Mouse (Mus musculus): Measurements from ENCODE around the gene Was. TPM values are rescaled to one million over a fixed set of nuclear protein-coding genes. Genes with fewer than 3 reads are reported as not detected.

Gene Was
- 0.16 TPM in 1 of 2 replicates, not detected in the other for polyA plus RNA-seq (2014; fragmentation: Nextera tagmentation; extraction: Ambion mirVana)

- DNase-seq, result no peak
- Histone ChIP-seq H3K4me1 (ENCODE audit: control insufficient read depth, insufficient read depth, low read length) (no peaks in the 10 kb centered on the region), H3K9me3 (ENCODE audit: control insufficient read depth, low read length) (no peaks in the 10 kb centered on the region), H3K36me3 (ENCODE audit: control insufficient read depth, insufficient read depth, low read length) (no peaks in the 10 kb centered on the region), H3K4me2 (ENCODE audit: low read length) (no peak within 1 kb of the TSS), H3K27me3 (ENCODE audit: control insufficient read depth, insufficient read depth, low read length) (no peaks in the 10 kb centered on the region), H3K4me3 (replicated peaks; ENCODE audit: low read depth, low read length) (no peak within 1 kb of the TSS), H3K9ac (replicated peaks; ENCODE audit: low read length) (no peak within 1 kb of the TSS), H3K27ac (replicated peaks; ENCODE audit: low read depth, low read length) (no peak within 1 kb of the TSS)
- 83% methylated on average over 14 of the region's 14 CpGs for whole genome bisulfite sequencing
- ATAC-seq (ENCODE audit: low FRiP score, low TSS enrichment), result no peak
Measured at GRCm38 (mm10) chrX:8090346-8090953, at the start of gene Was. Gene Was (minus strand): TSS chrX:8090498.

DNA sequence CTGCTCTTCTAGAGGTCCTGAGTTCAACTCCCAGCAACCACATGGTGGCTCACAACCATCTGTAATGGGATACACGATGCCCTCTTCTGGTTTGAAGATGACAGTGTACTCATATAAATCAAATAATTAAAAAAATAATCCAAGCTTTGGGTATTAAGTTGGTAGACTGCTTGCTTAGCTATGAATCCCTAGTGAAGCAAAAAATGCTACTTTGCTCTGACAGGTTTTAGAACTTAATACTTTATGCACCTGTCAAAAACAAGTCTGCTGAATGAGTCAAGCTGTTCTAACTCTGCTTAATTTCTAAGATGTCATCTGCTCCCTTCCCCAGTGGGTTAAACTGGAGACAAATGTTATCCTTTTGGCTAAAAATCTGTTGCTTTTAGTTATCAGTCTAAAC, 49.2 kb upstream of the Was start:
- no peaks in the 10 kb centered on the region for H3K9me3 ChIP-seq (ENCODE audit: control insufficient read depth, low read length)
- peaks cover 43% of the 10 kb centered on the region for H3K36me3 ChIP-seq (ENCODE audit: control insufficient read depth, insufficient read depth, low read length)
- ATAC-seq (ENCODE audit: low FRiP score, low TSS enrichment) (no peak), DNase-seq (no peak)
- no peak overlapping the region for H3K4me2 ChIP-seq (ENCODE audit: low read length)
- WGBS, result 57% methylated on average over 1 of the region's 1 CpGs
- no peaks in the 10 kb centered on the region for H3K27me3 ChIP-seq (ENCODE audit: control insufficient read depth, insufficient read depth, low read length)
- no peak overlapping the region for H3K9ac ChIP-seq (replicated peaks; ENCODE audit: low read length)
- peaks cover 5% of the 10 kb centered on the region; the same call in 1 of the 2 replicates for H3K4me1 ChIP-seq (ENCODE audit: control insufficient read depth, insufficient read depth, low read length)
- H3K4me3 ChIP-seq (replicated peaks; ENCODE audit: low read depth, low read length), result no peak overlapping the region
- H3K27ac ChIP-seq (replicated peaks; ENCODE audit: low read depth, low read length), result no peak overlapping the region

GRCm38 (mm10) chrX:8135886-8136285, 45.6 kb upstream of the Was start:
- Histone ChIP-seq H3K9ac (replicated peaks; ENCODE audit: low read length) (no peak overlapping the region), H3K36me3 (ENCODE audit: control insufficient read depth, insufficient read depth, low read length) (peaks cover 15% of the 10 kb centered on the region), H3K9me3 (ENCODE audit: control insufficient read depth, low read length) (no peaks in the 10 kb centered on the region), H3K4me1 (ENCODE audit: control insufficient read depth, insufficient read depth, low read length) (no peaks in the 10 kb centered on the region), H3K4me3 (replicated peaks; ENCODE audit: low read depth, low read length) (no peak overlapping the region), H3K4me2 (ENCODE audit: low read length) (no peak overlapping the region), H3K27ac (replicated peaks; ENCODE audit: low read depth, low read length) (no peak overlapping the region), H3K27me3 (ENCODE audit: control insufficient read depth, insufficient read depth, low read length) (no peaks in the 10 kb centered on the region)
- ATAC-seq (ENCODE audit: low FRiP score, low TSS enrichment), result no peak
- 60% methylated on average over 2 of the region's 2 CpGs for WGBS
- DNase-seq, result no peak

- Histone ChIP-seq H3K36me3 (ENCODE audit: control insufficient read depth, insufficient read depth, low read length) (peaks cover 17% of the 10 kb centered on the region), H3K4me2 (ENCODE audit: low read length) (peak within 1 kb of the TSS; percentile 51), H3K4me3 (replicated peaks; ENCODE audit: low read depth, low read length) (peak within 1 kb of the TSS; percentile 47), H3K9me3 (ENCODE audit: control insufficient read depth, low read length) (no peaks in the 10 kb centered on the region), H3K27ac (replicated peaks; ENCODE audit: low read depth, low read length) (peak within 1 kb of the TSS; percentile 91), H3K9ac (replicated peaks; ENCODE audit: low read length) (peak within 1 kb of the TSS; percentile 59; the same call in 1 of the 2 replicates), H3K4me1 (ENCODE audit: control insufficient read depth, insufficient read depth, low read length) (no peaks in the 10 kb centered on the region), H3K27me3 (ENCODE audit: control insufficient read depth, insufficient read depth, low read length) (no peaks in the 10 kb centered on the region)
- ATAC-seq (ENCODE audit: low FRiP score, low TSS enrichment), result peak; percentile 87
- DNase-seq, result peak; percentile 93
- 18% methylated on average over 39 of the region's 40 CpGs for WGBS
Measured at GRCm38 (mm10) chrX:8132017-8132976, 42.0 kb upstream of the Was start, which contains the start of gene Wdr13. Gene Wdr13 (minus strand): TSS chrX:8132892.

GRCm38 (mm10) chrX:8131393-8131792, 41.1 kb upstream of the Was start:
- no peak overlapping the region for H3K9ac ChIP-seq (replicated peaks; ENCODE audit: low read length)
- peak overlapping the region; percentile 47 for H3K4me3 ChIP-seq (replicated peaks; ENCODE audit: low read depth, low read length)
- no peak overlapping the region for H3K27ac ChIP-seq (replicated peaks; ENCODE audit: low read depth, low read length)
- no peak for DNase-seq
- peaks cover 20% of the 10 kb centered on the region for H3K36me3 ChIP-seq (ENCODE audit: control insufficient read depth, insufficient read depth, low read length)
- no peaks in the 10 kb centered on the region for H3K27me3 ChIP-seq (ENCODE audit: control insufficient read depth, insufficient read depth, low read length)
- peak overlapping the region; percentile 51 for H3K4me2 ChIP-seq (ENCODE audit: low read length)
- no peaks in the 10 kb centered on the region for H3K9me3 ChIP-seq (ENCODE audit: control insufficient read depth, low read length)
- no peak for ATAC-seq (ENCODE audit: low FRiP score, low TSS enrichment)
- WGBS, result 89% methylated on average over 17 of the region's 17 CpGs
- H3K4me1 ChIP-seq (ENCODE audit: control insufficient read depth, insufficient read depth, low read length), result no peaks in the 10 kb centered on the region

DNA sequence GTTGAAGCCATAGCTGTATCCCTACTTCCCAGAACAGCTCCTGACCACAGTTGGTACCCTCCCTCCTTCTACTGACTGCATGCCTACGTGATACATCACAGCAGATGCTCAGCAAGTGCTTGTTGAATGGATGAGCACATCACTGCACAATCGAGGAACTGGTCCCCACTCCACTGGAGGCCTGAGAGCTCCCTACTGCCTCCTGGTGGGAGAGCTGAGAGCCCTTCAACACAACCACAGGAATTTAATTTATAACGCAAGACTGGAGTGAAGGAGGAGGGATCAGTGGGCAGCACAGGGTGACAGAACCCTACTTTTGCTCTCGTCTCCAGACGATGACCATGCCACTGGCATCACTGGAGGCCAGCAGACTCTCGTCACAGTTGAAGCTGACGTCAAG, 34.9 kb upstream of the Was start:
- Histone ChIP-seq H3K4me3 (replicated peaks; ENCODE audit: low read depth, low read length) (no peak overlapping the region), H3K4me2 (ENCODE audit: low read length) (no peak overlapping the region), H3K36me3 (ENCODE audit: control insufficient read depth, insufficient read depth, low read length) (peaks cover 47% of the 10 kb centered on the region), H3K27me3 (ENCODE audit: control insufficient read depth, insufficient read depth, low read length) (no peaks in the 10 kb centered on the region), H3K9ac (replicated peaks; ENCODE audit: low read length) (no peak overlapping the region), H3K27ac (replicated peaks; ENCODE audit: low read depth, low read length) (no peak overlapping the region), H3K9me3 (ENCODE audit: control insufficient read depth, low read length) (no peaks in the 10 kb centered on the region), H3K4me1 (ENCODE audit: control insufficient read depth, insufficient read depth, low read length) (no peaks in the 10 kb centered on the region)
- no peak for DNase-seq
- ATAC-seq (ENCODE audit: low FRiP score, low TSS enrichment), result no peak
- WGBS, result 82% methylated on average over 7 of the region's 7 CpGs

- Histone ChIP-seq H3K4me3 (replicated peaks; ENCODE audit: low read depth, low read length) (no peak overlapping the region), H3K9me3 (ENCODE audit: control insufficient read depth, low read length) (no peaks in the 10 kb centered on the region), H3K9ac (replicated peaks; ENCODE audit: low read length) (no peak overlapping the region), H3K27ac (replicated peaks; ENCODE audit: low read depth, low read length) (no peak overlapping the region), H3K4me1 (ENCODE audit: control insufficient read depth, insufficient read depth, low read length) (no peaks in the 10 kb centered on the region), H3K36me3 (ENCODE audit: control insufficient read depth, insufficient read depth, low read length) (peaks cover 40% of the 10 kb centered on the region), H3K27me3 (ENCODE audit: control insufficient read depth, insufficient read depth, low read length) (no peaks in the 10 kb centered on the region), H3K4me2 (ENCODE audit: low read length) (no peak overlapping the region)
- ATAC-seq (ENCODE audit: low FRiP score, low TSS enrichment) (no peak), DNase-seq (no peak)
- 88% methylated on average over 6 of the region's 6 CpGs for WGBS
Measured at GRCm38 (mm10) chrX:8123821-8124470, 33.6 kb upstream of the Was start.

DNA sequence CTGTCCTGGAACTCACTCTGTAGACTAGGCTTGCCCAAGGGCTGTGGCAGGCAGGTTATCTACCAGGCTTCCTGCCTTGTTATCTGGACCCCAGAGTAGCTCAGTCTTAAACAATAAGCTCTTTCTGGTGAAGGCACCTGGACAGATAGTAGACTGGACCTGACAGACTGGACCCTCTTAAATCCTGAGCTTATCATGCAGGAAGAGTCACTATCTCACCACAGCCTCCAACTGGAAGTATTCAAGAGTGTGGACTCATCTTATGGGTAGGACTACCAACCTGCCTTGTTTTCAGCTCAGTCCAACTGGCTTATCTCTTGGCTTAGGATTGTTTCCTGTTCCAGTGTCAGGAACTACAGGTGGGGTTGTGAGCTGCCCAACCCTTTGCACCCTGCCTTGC, 27.0 kb upstream of the Was start:
- no peak for ATAC-seq (ENCODE audit: low FRiP score, low TSS enrichment)
- Histone ChIP-seq H3K4me1 (ENCODE audit: control insufficient read depth, insufficient read depth, low read length) (no peaks in the 10 kb centered on the region), H3K27me3 (ENCODE audit: control insufficient read depth, insufficient read depth, low read length) (no peaks in the 10 kb centered on the region), H3K4me3 (replicated peaks; ENCODE audit: low read depth, low read length) (no peak overlapping the region), H3K27ac (replicated peaks; ENCODE audit: low read depth, low read length) (no peak overlapping the region), H3K9ac (replicated peaks; ENCODE audit: low read length) (no peak overlapping the region), H3K36me3 (ENCODE audit: control insufficient read depth, insufficient read depth, low read length) (no peaks in the 10 kb centered on the region), H3K9me3 (ENCODE audit: control insufficient read depth, low read length) (no peaks in the 10 kb centered on the region), H3K4me2 (ENCODE audit: low read length) (no peak overlapping the region)
- DNase-seq, result no peak

Data from midbrain, embryonic 14.5 days (tissue).